Mouse (Mus musculus) MEL (cell line): ENCODE measurements around the gene Acad10. TPM values are rescaled to one million over a fixed set of nuclear protein-coding genes. Genes with fewer than 3 reads are reported as not detected.

Experiments
- DNase-seq: peaks from one replicate; pipeline ENCODE4 v3.0.0; 2011; ENCODE audit warnings: low read depth, low spot score
- H3K27ac ChIP-seq: 2 replicates; pipeline ENCODE4 v1.5.1; 2012; ENCODE audit warnings: low read depth, mild to moderate bottlenecking, control low read depth, low read length, moderate library complexity; ENCODE audit not compliant: control insufficient read depth
- H3K27me3 ChIP-seq, 2 experiments: fragments of 150-350 bp in 1 of 2; sonication (generic) in 1 of 2; 2 replicates each; pipeline ENCODE4 v1.6.1; 2012; ENCODE audit warnings: low read length in 2 of 2, mild to moderate bottlenecking in 2 of 2, improper control_type of control experiment in 1 of 2, moderate library complexity in 1 of 2; ENCODE audit not compliant: insufficient read depth in 2 of 2, control insufficient read depth in 1 of 2
- H3K36me3 ChIP-seq, 2 experiments: 2 replicates each; pipeline ENCODE4 v1.6.1; 2012 to 2014; ENCODE audit warnings: low read length in 2 of 2, improper control_type of control experiment in 1 of 2, inconsistent platforms in 1 of 2, mild to moderate bottlenecking in 1 of 2; ENCODE audit not compliant: insufficient read depth in 2 of 2, control insufficient read depth in 1 of 2
- H3K4me1 ChIP-seq, 2 experiments: fragments of 150-350 bp in 1 of 2; sonication (generic) in 1 of 2; 2 replicates each; pipeline ENCODE4 v1.6.1; 2012; ENCODE audit warnings: low read length in 2 of 2, improper control_type of control experiment in 1 of 2, mild to moderate bottlenecking in 1 of 2; ENCODE audit not compliant: insufficient read depth in 2 of 2, control insufficient read depth in 1 of 2
- H3K4me3 ChIP-seq, 2 experiments: fragments of 150-350 bp in 1 of 2; sonication (generic) in 1 of 2; 2 replicates each; pipeline ENCODE4 v1.5.1; 2012; ENCODE audit warnings: low read depth in 2 of 2, low read length in 2 of 2, mild to moderate bottlenecking in 2 of 2, moderate library complexity in 2 of 2, control low read depth in 1 of 2, improper control_type of control experiment in 1 of 2; ENCODE audit not compliant: control insufficient read depth in 1 of 2, insufficient read depth in 1 of 2
- H3K79me2 ChIP-seq: 2 replicates; pipeline ENCODE4 v1.6.1; 2012; ENCODE audit warnings: mild to moderate bottlenecking, low read length, moderate library complexity; ENCODE audit not compliant: control insufficient read depth, poor library complexity, insufficient read depth
- H3K9ac ChIP-seq: 2 replicates; pipeline ENCODE4 v1.6.1; 2012; ENCODE audit warnings: low read depth, mild to moderate bottlenecking, control low read depth, low read length, moderate library complexity; ENCODE audit not compliant: control insufficient read depth, poor library complexity, severe bottlenecking
- H3K9me3 ChIP-seq: fragments of 150-350 bp; sonication (generic); replicated peaks from 2 replicates; pipeline ENCODE4 v1.6.1; 2012; ENCODE audit warnings: mild to moderate bottlenecking, low read length, improper control_type of control experiment, moderate library complexity; ENCODE audit not compliant: insufficient read depth
- BHLHE40 ChIP-seq: IDR thresholded peaks from 2 replicates; pipeline ENCODE4 v1.6.1; 2012; ENCODE audit warnings: low read depth, mild to moderate bottlenecking, inconsistent platforms, low read length, improper control_type of control experiment, borderline replicate concordance
- ELF1 ChIP-seq: IDR thresholded peaks from 2 replicates; pipeline ENCODE4 v1.6.1; 2014; ENCODE audit warnings: low read depth, mild to moderate bottlenecking, inconsistent platforms, low read length, improper control_type of control experiment, moderate library complexity
- EP300 ChIP-seq, 2 experiments: IDR thresholded peaks; 2 replicates each; pipeline ENCODE4 v1.6.1; 2011; ENCODE audit warnings: improper control_type of control experiment in 2 of 2, low read length in 2 of 2, low read depth in 1 of 2, mild to moderate bottlenecking in 1 of 2
- ETS1 ChIP-seq: IDR thresholded peaks from 2 replicates; pipeline ENCODE4 v1.6.1; 2012; ENCODE audit warnings: low read depth, mild to moderate bottlenecking, inconsistent platforms, low read length, improper control_type of control experiment, moderate library complexity
- GATA1 ChIP-seq: IDR thresholded peaks from 2 replicates; pipeline ENCODE4 v1.6.1; 2011; ENCODE audit warnings: low read depth, low read length, improper control_type of control experiment
- KAT2A ChIP-seq: conservative IDR thresholded peaks from 2 replicates; pipeline ENCODE4 v1.6.1; 2012; ENCODE audit warnings: low read depth, low read length, improper control_type of control experiment, inconsistent platforms
- MAFK ChIP-seq: IDR thresholded peaks from 2 replicates; pipeline ENCODE4 v1.6.1; 2011; ENCODE audit warnings: low read depth, mild to moderate bottlenecking, low read length, improper control_type of control experiment, borderline replicate concordance
- MEF2A ChIP-seq: IDR thresholded peaks from 2 replicates; pipeline ENCODE4 v1.6.1; 2014; ENCODE audit warnings: low read depth, mild to moderate bottlenecking, inconsistent platforms, low read length, improper control_type of control experiment; ENCODE audit not compliant: poor library complexity, insufficient replicate concordance, severe bottlenecking; ENCODE audit errors: extremely low read depth
- MYC ChIP-seq: IDR thresholded peaks from 2 replicates; pipeline ENCODE4 v1.6.1; 2011; ENCODE audit warnings: low read depth, mild to moderate bottlenecking, low read length, improper control_type of control experiment, moderate library complexity
- NELFE ChIP-seq: IDR thresholded peaks from 2 replicates; pipeline ENCODE4 v1.6.1; 2011; ENCODE audit warnings: low read depth, low read length, improper control_type of control experiment
- POLR2A ChIP-seq, 2 experiments: IDR thresholded peaks; 2 replicates each; pipeline ENCODE4 v1.6.1; 2011 to 2012; ENCODE audit warnings: low read length in 2 of 2, mild to moderate bottlenecking in 2 of 2, control low read depth in 1 of 2, improper control_type of control experiment in 1 of 2, low read depth in 1 of 2, moderate library complexity in 1 of 2; ENCODE audit not compliant: control insufficient read depth in 1 of 2, insufficient read depth in 1 of 2, poor library complexity in 1 of 2
- SIN3A ChIP-seq: IDR thresholded peaks from 2 replicates; pipeline ENCODE4 v1.6.1; 2012; ENCODE audit warnings: low read length, improper control_type of control experiment, inconsistent platforms
- TAL1 ChIP-seq: IDR thresholded peaks from 2 replicates; pipeline ENCODE4 v1.6.1; 2012; ENCODE audit warnings: mild to moderate bottlenecking, inconsistent platforms, low read length, moderate library complexity, mixed read lengths
- TCF12 ChIP-seq: IDR thresholded peaks from 2 replicates; pipeline ENCODE4 v1.6.1; 2014; ENCODE audit warnings: low read depth, mild to moderate bottlenecking, inconsistent platforms, low read length, improper control_type of control experiment, moderate library complexity
- UBTF ChIP-seq: IDR thresholded peaks from 2 replicates; pipeline ENCODE4 v1.6.1; 2012; ENCODE audit warnings: low read depth, mild to moderate bottlenecking, inconsistent platforms, low read length, improper control_type of control experiment, moderate library complexity, borderline replicate concordance; ENCODE audit not compliant: insufficient read depth
- USF1 ChIP-seq: IDR thresholded peaks from 2 replicates; pipeline ENCODE4 v1.6.1; 2014; ENCODE audit warnings: low read depth, mild to moderate bottlenecking, inconsistent platforms, low read length, improper control_type of control experiment, moderate library complexity
- ZKSCAN1 ChIP-seq: IDR thresholded peaks from 2 replicates; pipeline ENCODE4 v1.6.1; 2012; ENCODE audit warnings: low read depth, mild to moderate bottlenecking, inconsistent platforms, low read length, improper control_type of control experiment, moderate library complexity
- ZMIZ1 ChIP-seq: IDR thresholded peaks from 2 replicates; pipeline ENCODE4 v1.6.1; 2012; ENCODE audit warnings: low read depth, mild to moderate bottlenecking, inconsistent platforms, low read length, improper control_type of control experiment, moderate library complexity
- polyA plus RNA-seq, 2 experiments: library from polyadenylated mRNA; stranded (reverse) in 1 of 2; unstranded in 1 of 2; fragments of >175 nt in 1 of 2; fragments of >200 nt in 1 of 2; gene quantifications; 2 replicates each; pipeline versions ENCODE4 v1.2.1 to v1.2.4; 2012; ENCODE audit warnings: low replicate concordance in 2 of 2, low read depth in 1 of 2; ENCODE audit not compliant: insufficient read length in 2 of 2, insufficient read depth in 1 of 2, missing spikeins in 1 of 2
- total RNA-seq: library from RNA; depleted of rRNA; stranded (reverse); fragments of 300-350 nt; gene quantifications from 2 replicates; pipeline ENCODE4 v1.2.3, GENCODE M21; 2012

The Acad10 gene
- total and polyA plus RNA-seq, 3 experiments = 4.4 to 5.9 TPM; not detected in 1

DNA sequence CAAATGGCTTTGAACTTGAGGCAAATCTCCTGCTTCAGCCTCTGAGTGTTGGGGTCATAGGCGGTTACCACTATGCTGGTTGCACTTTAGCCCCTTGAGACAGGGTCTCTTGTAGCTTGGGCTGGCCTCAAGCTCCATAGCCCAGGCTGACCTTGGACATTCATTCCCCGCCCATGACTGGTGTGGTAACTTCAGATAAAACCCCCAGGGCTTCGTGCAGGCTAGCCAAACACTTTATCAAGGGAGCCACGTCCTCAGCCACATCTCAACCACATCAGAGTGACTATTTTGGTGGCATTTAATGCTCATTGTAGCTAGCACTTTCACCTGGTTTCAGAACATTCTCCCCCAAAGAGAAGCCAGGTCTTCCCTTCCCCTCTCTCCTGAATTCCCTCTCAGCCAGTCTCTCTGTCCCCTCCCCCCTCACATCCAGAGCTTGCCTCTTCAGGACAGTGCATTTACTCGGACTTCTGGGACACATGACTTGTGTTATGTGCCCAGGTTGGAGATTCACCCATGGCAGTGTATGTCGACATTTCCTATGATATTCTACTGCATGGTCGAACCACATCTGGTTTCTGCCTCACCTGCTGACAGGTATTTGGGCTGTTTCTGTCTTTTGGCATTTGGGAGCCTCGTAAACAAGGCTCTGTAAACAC is 40.9 kb upstream of the Acad10 start:
- peak; percentile 56 for DNase-seq
- Histone ChIP-seq H3K79me2 (no peaks in the 10 kb centered on the region), H3K27me3 (no peaks in the 10 kb centered on the region), H3K9ac (peak overlapping the region; percentile 23; the same call in 1 of the 2 replicates), H3K4me3 (peak overlapping the region; percentile 19 to 32; a peak in 3 of 4 replicates), H3K4me1 (peaks cover 7 to 10% of the 10 kb centered on the region in 2 experiments; a peak in 3 of 4 replicates), H3K36me3 (peaks cover 0 to 7% of the 10 kb centered on the region in 2 experiments; a peak in 2 of 4 replicates), H3K9me3 (no peaks in the 10 kb centered on the region), H3K27ac (peak overlapping the region; percentile 39; the same call in 1 of the 2 replicates)
- peak; percentile 69 to 74 for TF ChIP-seq EP300 (IDR thresholded peaks at IDR 0.05; ENCODE audit: low read depth in 1 of 2, low read length in 2 of 2)
- TF ChIP-seq ETS1 = 0 out of 2 replicates have a peak, but pooled peaks have one; percentile 25
- TF ChIP-seq TAL1 = peak; percentile 70
- no peak for TF ChIP-seq ELF1
- peak; percentile 85 for TF ChIP-seq TCF12
- peak; percentile 55 for TF ChIP-seq GATA1
- TF ChIP-seq BHLHE40 = no peak

DNA sequence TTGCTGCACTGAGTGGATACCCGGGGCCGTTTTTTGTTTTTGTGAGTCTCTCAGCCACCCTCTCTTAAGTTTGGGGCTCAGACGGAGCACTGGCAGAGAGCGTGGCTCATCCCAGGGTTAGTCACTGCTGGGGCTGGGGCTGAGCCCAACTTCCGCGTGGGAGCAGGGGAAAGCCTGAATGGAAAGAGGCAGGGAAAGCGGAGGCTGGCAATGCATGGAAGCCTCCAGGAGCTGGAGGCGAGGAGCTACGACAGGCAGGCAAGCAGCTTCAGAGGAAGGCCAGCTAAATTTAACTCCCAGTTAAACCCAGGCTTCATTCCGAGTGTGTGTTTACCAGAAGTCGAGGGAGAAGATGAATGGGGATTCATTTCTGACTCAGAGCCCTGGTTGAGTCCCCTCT is 40.2 kb upstream of the Acad10 start:
- Histone ChIP-seq H3K9me3 (no peaks in the 10 kb centered on the region), H3K79me2 (no peaks in the 10 kb centered on the region), H3K4me3 (no peak overlapping the region), H3K27ac (no peak overlapping the region), H3K36me3 (peaks cover 0 to 7% of the 10 kb centered on the region in 2 experiments; a peak in 2 of 4 replicates), H3K27me3 (no peaks in the 10 kb centered on the region), H3K4me1 (peaks cover 7 to 10% of the 10 kb centered on the region in 2 experiments; a peak in 3 of 4 replicates), H3K9ac (no peak overlapping the region)
- TF ChIP-seq GATA1 (no peak), MYC (no peak), NELFE (no peak), KAT2A (no peak), ETS1 (no peak), USF1 (no peak), ZKSCAN1 (no peak)
- DNase-seq = no peak

DNA sequence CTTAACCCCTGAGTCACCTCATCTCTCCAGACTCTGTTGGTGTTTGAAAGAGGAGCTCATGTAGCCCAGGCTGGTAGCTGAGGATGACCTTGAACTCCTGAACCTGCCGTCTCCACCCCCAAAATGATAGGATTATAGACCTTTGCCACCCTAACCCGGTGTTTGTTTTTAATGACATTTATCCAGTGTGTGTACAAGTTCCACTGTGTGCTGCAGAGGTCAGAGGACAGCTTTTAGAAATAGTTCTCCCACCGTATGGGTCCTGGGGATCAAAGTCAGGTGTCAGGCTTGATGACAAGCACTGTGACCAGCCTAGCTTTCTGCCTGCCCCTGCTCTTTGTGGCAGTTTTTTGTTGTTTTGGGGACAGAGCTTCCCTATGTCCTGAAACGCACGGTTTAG is 39.6 kb upstream of the Acad10 start:
- Histone ChIP-seq H3K4me3 (no peak overlapping the region), H3K27me3 (no peaks in the 10 kb centered on the region), H3K9ac (no peak overlapping the region), H3K4me1 (peaks cover 7 to 10% of the 10 kb centered on the region in 2 experiments; a peak in 3 of 4 replicates), H3K9me3 (no peaks in the 10 kb centered on the region), H3K27ac (no peak overlapping the region), H3K79me2 (no peaks in the 10 kb centered on the region), H3K36me3 (peaks cover 0 to 7% of the 10 kb centered on the region in 2 experiments; a peak in 2 of 4 replicates)
- DNase-seq = no peak
- TF ChIP-seq MAFK (no peak), GATA1 (no peak), ZMIZ1 (no peak), ZKSCAN1 (no peak), SIN3A (no peak), MEF2A (no peak), UBTF (no peak), TCF12 (no peak), POLR2A (IDR thresholded peaks at IDR 0.05; ENCODE audit: control insufficient read depth in 1 of 2, insufficient read depth in 1 of 2, low read depth in 1 of 2, low read length in 2 of 2, poor library complexity in 1 of 2) (no peak)
